Mouse (Mus musculus): ENCODE results near the gene Oprm1.

Gene Oprm1

GRCm38 (mm10) chr10:6895796-6896195 is 137.5 kb downstream of the Oprm1 start:
- DNase-seq (ENCODE audit: low read depth, low spot score): no peak

GRCm38 (mm10) chr10:6896659-6897303 is 138.5 kb downstream of the Oprm1 start:
- no peak for DNase-seq (ENCODE audit: low read depth, low spot score)

- no peak for DNase-seq (ENCODE audit: low read depth, low spot score)
Observed at GRCm38 (mm10) chr10:6900126-6900525, 141.8 kb downstream of the Oprm1 start.

- DNase-seq (ENCODE audit: low read depth, low spot score): no peak
Observed at GRCm38 (mm10) chr10:6901819-6902393, 143.6 kb downstream of the Oprm1 start.

- DNase-seq (ENCODE audit: low read depth, low spot score): no peak
Observed at GRCm38 (mm10) chr10:6909763-6910162, 151.5 kb downstream of the Oprm1 start.

- no peak for DNase-seq (ENCODE audit: low read depth, low spot score)
Observed at GRCm38 (mm10) chr10:6915991-6916390, 157.7 kb downstream of the Oprm1 start.

- DNase-seq (ENCODE audit: low read depth, low spot score): peak; percentile 95
Observed at GRCm38 (mm10) chr10:6916545-6917257, 158.4 kb downstream of the Oprm1 start.

- no peak for DNase-seq (ENCODE audit: low read depth, low spot score)
Observed at GRCm38 (mm10) chr10:6926724-6927123, 168.4 kb downstream of the Oprm1 start.

- no peak for DNase-seq (ENCODE audit: low read depth, low spot score)
Observed at GRCm38 (mm10) chr10:6927600-6928223, 169.4 kb downstream of the Oprm1 start.

GRCm38 (mm10) chr10:6928905-6929304 is 170.6 kb downstream of the Oprm1 start:
- no peak for DNase-seq (ENCODE audit: low read depth, low spot score)

- DNase-seq (ENCODE audit: low read depth, low spot score): no peak
Observed at GRCm38 (mm10) chr10:6930398-6930797, 172.1 kb downstream of the Oprm1 start.

- DNase-seq (ENCODE audit: low read depth, low spot score): no peak
Observed at GRCm38 (mm10) chr10:6930889-6931288, 172.6 kb downstream of the Oprm1 start.

GRCm38 (mm10) chr10:6934776-6935175 is 176.5 kb downstream of the Oprm1 start:
- peak; percentile 23 for DNase-seq (ENCODE audit: low read depth, low spot score)

GRCm38 (mm10) chr10:6936671-6937425 is 178.5 kb downstream of the Oprm1 start:
- DNase-seq (ENCODE audit: low read depth, low spot score): no peak

- peak; percentile 54 for DNase-seq (ENCODE audit: low read depth, low spot score)
Observed at GRCm38 (mm10) chr10:6953115-6953514, 194.8 kb downstream of the Oprm1 start.

GRCm38 (mm10) chr10:6954533-6954932 is 196.2 kb downstream of the Oprm1 start:
- DNase-seq (ENCODE audit: low read depth, low spot score): no peak

GRCm38 (mm10) chr10:6956357-6956756 is 198.1 kb downstream of the Oprm1 start:
- DNase-seq (ENCODE audit: low read depth, low spot score): no peak

- DNase-seq (ENCODE audit: low read depth, low spot score): no peak
Observed at GRCm38 (mm10) chr10:6958791-6959190, 200.5 kb downstream of the Oprm1 start.

GRCm38 (mm10) chr10:6967588-6968242 is 209.4 kb downstream of the Oprm1 start:
- DNase-seq (ENCODE audit: low read depth, low spot score): no peak

- DNase-seq (ENCODE audit: low read depth, low spot score): no peak
Observed at GRCm38 (mm10) chr10:6968334-6968733, 210.0 kb downstream of the Oprm1 start.

GRCm38 (mm10) chr10:6977843-6978242 is 219.5 kb downstream of the Oprm1 start:
- peak; percentile 38 for DNase-seq (ENCODE audit: low read depth, low spot score)
